Mouse (Mus musculus) adrenal gland, postnatal 14 days (tissue): Measurements from ENCODE around the gene Fkbp15. TPM values are rescaled to one million over a fixed set of nuclear protein-coding genes. Genes with fewer than 3 reads are reported as not detected.
A peak's percentile ranks its signal among the peaks of the same experiment; 100 is the strongest.
"Not testable (repeated sequence)": the region's sequence is repeated elsewhere in the genome, so short reads cannot be mapped to it uniquely, and the experiment has no call there.

Experiments used
- DNase-seq: peaks from one replicate; pipeline ENCODE4 v3.0.0; 2021; ENCODE audit warnings: mixed read lengths
- total RNA-seq: library from RNA; stranded (reverse); gene quantifications from 2 replicates; pipeline ENCODE4 v1.2.3, GENCODE M21; 2021

Gene Fkbp15
- total RNA-seq, 1 experiment from 2014 or later = 33.5 TPM

- DNase-seq = peak; percentile 44
Measured at GRCm38 (mm10) chr4:62281319-62281718, 79.0 kb downstream of the Fkbp15 start.

DNA sequence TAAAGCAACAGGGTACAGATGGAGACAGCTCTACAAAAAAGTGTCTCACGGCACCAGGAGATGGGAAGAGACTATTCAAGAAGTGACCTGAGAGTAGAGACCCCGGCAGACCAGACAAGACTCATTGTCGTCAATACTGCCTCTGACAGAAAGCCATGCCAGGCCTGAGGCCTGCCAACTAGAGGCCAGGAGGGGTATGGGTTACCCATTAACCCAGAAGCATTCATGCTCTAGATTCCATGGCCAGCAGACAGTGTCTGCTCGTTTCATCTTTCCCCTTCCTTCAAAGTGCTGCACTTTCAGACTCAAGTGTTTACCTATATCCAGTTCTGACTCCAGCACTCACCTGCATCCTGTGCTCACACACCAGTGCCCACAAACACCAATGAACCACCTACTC is 82.3 kb downstream of the Fkbp15 start:
- no peak for DNase-seq

DNA sequence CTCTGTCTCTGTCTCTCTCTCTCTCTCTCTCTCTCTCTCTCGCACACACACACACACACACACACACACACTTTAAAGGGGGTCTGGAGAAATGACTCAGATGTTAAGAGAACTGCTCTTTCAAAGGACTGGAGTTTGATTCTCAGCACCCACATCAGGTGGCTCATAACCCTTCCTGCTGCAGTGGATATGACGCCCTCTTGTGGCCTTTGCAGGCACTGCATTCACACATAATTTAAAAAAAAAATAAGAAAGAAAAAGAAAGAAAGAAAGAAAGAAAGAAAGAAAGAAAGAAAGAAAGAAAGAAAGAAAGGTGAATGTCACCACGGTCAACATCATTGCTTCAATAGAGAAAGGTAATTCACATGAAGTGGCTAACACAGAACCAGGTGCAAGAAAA is 83.1 kb downstream of the Fkbp15 start:
- no peak for DNase-seq

DNA sequence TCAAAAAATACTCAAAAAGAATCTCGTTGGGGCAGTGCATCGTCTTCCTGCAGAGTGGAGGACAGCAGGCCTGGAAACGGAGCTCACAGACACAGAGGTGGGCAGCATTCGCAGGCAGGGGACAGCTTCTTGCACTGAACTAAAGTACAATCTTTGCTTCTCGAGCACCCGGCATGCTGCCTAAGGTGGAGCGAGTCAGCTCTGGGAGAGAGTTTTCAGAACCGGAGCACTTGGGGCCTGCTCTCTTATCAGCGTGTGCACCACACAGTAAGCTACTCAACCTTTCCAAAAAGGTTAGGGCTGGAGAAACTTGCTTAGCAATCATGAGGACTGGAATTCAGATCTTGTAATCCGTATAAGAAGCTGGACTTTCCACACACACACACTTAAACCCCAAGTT is 83.7 kb downstream of the Fkbp15 start:
- no peak for DNase-seq

DNA sequence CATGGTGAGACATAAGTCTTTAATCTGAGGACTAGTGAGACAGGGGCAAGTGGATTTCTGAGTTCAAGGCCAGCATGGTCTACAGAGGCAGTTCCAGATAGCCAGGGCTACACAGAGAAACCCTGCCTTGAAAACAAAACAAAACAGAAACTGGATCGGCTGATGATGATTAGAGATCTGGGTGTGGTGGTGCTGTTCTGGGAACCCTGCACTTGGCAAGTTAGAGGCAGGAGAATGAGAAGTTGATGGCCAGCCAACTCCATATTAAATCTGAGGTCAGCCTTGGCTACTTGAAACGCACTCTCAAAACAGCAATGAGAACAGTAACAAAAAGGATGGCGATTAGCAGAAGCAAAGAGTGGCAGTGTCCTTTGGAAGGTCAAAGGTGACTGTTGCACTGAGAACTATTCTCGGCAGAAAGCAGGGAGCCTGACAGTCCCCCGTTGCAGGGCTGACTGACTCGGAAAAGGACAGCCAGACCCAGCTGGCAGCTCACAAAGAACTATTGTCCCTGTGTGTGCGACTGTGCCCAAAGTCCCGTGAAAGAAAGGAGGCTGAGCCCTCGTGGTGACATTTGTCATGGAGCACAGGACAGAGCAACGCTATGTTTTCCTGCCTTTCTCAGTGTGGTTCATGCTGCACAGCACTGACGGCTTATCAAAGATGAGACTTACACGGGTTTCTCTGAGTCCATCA is 85.4 kb downstream of the Fkbp15 start:
- DNase-seq = no peak

DNA sequence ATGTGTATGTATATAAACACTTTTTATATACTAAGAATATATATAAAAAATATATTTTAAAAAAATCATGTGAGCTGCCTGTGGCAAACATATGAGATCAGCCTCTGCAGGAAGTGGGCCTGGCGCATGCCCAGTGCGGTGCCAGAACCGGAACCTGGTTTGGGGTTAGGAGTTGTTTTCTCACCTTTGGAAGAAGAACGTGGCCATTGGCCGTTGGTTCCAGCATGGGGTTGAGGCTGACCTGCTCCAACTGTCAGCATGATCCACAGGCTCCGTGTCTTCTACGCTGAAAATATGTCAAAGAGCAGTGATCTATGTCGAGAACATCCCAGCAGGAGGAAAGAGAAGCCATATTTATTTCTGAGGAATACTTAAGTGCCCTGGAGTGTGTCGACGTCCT is 86.4 kb downstream of the Fkbp15 start:
- DNase-seq = no peak

DNA sequence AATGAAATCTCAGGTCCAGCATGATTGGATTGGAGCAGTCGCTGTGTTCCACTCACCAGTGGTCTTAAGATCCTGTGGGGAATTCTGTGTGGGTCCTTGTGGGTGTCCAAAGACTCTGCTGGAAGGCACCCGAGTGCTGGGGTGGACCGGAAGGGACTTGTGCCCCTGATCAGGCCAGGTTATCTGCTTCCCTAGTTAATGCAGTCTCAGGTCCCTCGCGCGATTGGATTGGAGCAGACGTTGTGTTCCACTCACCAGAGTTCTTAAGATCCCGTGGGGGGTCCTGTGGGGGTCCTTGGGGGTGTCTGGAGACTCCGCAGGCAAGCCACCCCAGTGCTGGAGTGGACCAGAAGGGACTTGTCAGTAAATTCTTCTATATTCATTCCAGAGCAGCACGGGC is 87.7 kb downstream of the Fkbp15 start:
- no peak for DNase-seq

GRCm38 (mm10) chr4:62267101-62267500 is 93.2 kb downstream of the Fkbp15 start:
- no peak for DNase-seq

GRCm38 (mm10) chr4:62266016-62266415 is 94.3 kb downstream of the Fkbp15 start:
- not testable (repeated sequence) for DNase-seq

- DNase-seq = no peak
Measured at GRCm38 (mm10) chr4:62265154-62265836, 95.1 kb downstream of the Fkbp15 start.

DNA sequence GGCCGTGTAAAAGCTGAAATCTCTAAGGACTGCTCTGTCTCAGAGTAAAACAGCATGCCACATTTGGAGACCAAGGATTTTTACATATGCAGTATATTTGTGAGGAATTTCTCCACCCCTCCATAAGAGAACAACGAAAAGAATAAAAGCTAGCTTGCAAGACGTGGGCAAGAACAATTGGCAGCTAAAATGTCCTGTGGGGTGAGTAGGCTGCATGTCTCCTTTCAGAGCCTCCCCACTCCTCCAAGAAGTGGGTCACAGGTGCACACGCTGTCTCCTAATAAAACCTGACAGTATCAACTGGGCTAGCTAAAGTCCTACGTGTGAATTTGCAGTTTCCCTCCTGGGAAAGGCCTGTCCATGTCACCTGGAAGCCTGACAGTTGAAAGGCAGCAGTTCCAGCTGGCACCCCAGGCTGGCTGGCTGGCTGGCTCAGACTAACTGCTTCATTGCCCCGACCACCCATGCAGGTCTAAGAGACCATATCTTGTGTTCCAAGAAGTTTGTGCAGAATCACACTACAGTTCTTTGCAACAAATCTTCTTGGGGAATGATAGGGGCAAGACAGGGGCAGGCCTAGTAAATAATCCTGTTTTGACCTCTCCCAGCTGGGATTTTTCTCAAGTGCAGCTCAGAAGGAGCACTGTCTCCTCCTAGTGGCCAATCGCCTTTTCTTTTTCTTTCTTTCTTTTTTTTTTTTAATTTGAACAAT is 97.1 kb downstream of the Fkbp15 start:
- DNase-seq = no peak

DNA sequence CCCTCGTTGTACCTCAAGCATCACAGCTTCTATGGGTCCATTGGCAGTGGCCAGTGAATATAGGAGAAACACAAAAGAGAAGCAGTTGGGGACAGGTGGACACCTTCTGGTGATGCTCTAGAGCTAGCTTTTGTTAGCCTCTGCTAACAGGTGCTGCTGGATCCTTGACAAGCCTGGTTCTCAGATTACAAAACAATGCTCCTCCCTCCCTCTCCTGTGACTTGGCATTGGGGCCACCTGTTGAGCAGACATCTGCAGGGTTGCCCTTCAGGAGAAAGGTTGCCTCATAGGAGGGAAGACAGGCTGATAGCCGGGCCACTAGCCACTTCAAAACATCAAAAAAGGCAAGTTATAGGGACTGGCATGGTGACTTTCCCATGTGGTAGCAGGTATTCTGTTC is 98.1 kb downstream of the Fkbp15 start, which contains the start of gene Slc31a2:
TSS of gene Slc31a2 (plus strand) at position 287 of the 400 bp plus-strand sequence.
- DNase-seq = no peak

- DNase-seq = peak; percentile 69
Measured at GRCm38 (mm10) chr4:62256931-62257330, 103.4 kb downstream of the Fkbp15 start.

- no peak for DNase-seq
Measured at GRCm38 (mm10) chr4:62254551-62254950, 105.8 kb downstream of the Fkbp15 start.

GRCm38 (mm10) chr4:62251776-62252175 is 108.6 kb downstream of the Fkbp15 start:
- DNase-seq = no peak

DNA sequence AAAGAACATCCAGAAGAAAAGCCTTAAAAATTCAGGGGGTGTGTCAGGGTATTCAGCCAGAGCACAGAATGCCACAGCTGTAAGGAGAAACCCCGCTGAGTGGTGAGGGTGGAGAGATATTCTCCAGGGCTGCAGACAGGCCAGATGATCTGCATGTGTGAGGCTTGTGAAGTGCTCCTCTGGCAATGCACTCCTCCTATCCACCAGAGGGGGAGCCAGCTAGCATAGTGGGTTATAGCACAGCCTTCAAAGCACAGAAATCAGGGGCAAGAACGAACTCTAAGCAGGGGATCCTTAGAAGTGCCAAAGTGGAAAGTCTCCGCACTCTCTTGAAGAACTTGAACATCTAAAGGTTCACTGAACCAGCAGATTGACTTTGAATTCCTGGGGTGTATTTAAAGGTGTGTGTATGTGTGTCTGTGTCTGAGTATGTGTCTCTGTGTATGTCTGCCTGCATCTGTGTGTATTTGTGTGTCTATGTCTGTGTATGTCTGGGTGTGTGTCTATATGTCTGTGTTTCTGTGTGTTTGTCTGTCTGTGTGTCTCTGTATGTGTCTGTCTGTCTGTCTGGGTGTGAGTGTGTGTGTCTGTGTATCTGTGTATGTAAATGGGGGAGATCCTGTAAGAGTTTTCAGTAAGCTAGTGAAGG is 109.3 kb downstream of the Fkbp15 start:
- DNase-seq = no peak

Other genes with a start within 250 kb of the Fkbp15 start
- gene Mup21, start 209.7 kb downstream of the Fkbp15 start, total RNA-seq = not detected in 2 replicates
- gene Zfp37, start 129.5 kb downstream of the Fkbp15 start, total RNA-seq = 5.2 and 6.9 TPM in 2 replicates
- 17.7 and 19.5 TPM in 2 replicates for gene Slc31a2, start 98.0 kb downstream of the Fkbp15 start, total RNA-seq
- 57.8 and 58.8 TPM in 2 replicates for gene Slc31a1, start 179 bp upstream of the Fkbp15 start, total RNA-seq
- gene Cdc26, start 48.1 kb upstream of the Fkbp15 start, total RNA-seq = 67.1 and 70.0 TPM in 2 replicates
- gene Prpf4, start 48.2 kb upstream of the Fkbp15 start, total RNA-seq = 21.4 and 26.3 TPM in 2 replicates
- not detected in 2 replicates for gene Rnf183, start 74.7 kb upstream of the Fkbp15 start, total RNA-seq
- 1.7 and 2.0 TPM in 2 replicates for gene Wdr31, start 110.3 kb upstream of the Fkbp15 start, total RNA-seq
- 1.1 and 1.3 TPM in 2 replicates for gene Bspry, start 119.5 kb upstream of the Fkbp15 start, total RNA-seq
- gene Hdhd3, start 142.9 kb upstream of the Fkbp15 start, total RNA-seq = 16.2 and 22.7 TPM in 2 replicates
- 90.0 and 110 TPM in 2 replicates for gene Alad, start 159.4 kb upstream of the Fkbp15 start, total RNA-seq
- 43.9 and 46.4 TPM in 2 replicates for gene Pole3, start 164.5 kb upstream of the Fkbp15 start, total RNA-seq
- 0.19 and 0.26 TPM in 2 replicates for gene 4933430I17Rik, start 164.8 kb upstream of the Fkbp15 start, total RNA-seq
- gene Rgs3, start 199.3 kb upstream of the Fkbp15 start, total RNA-seq = 46.7 and 69.3 TPM in 2 replicates